Mouse (Mus musculus): ENCODE measurements at regions not wholly inside any gene's neighbourhood (a gene's known extent, or its start where the extent isn't known, plus 50 kb on each side); places are given as distances from the start of the nearest gene placed in this dataset.

GRCm38 (mm10) chr11:19611217-19611616, 313.0 kb upstream of the Spred2 start:
- DNase-seq (ENCODE audit: low read depth, low spot score): no peak
- Histone ChIP-seq H3K27me3 (ENCODE audit: control insufficient read depth, insufficient read depth, low read length, poor library complexity, severe bottlenecking) (no peaks in the 10 kb centered on the region), H3K36me3 (ENCODE audit: control insufficient read depth, insufficient read depth, low read length, poor library complexity, severe bottlenecking) (no peaks in the 10 kb centered on the region)

- no peaks in the 10 kb centered on the region for H3K36me3 ChIP-seq (ENCODE audit: control insufficient read depth, insufficient read depth, low read length, poor library complexity, severe bottlenecking)
- no peak for DNase-seq (ENCODE audit: low read depth, low spot score)
- H3K27me3 ChIP-seq (ENCODE audit: control insufficient read depth, insufficient read depth, low read length, poor library complexity, severe bottlenecking): no peaks in the 10 kb centered on the region
Measured at GRCm38 (mm10) chr11:19616520-19616919, 307.7 kb upstream of the Spred2 start.

GRCm38 (mm10) chr11:19619494-19619893, 304.7 kb upstream of the Spred2 start:
- Histone ChIP-seq H3K27me3 (ENCODE audit: control insufficient read depth, insufficient read depth, low read length, poor library complexity, severe bottlenecking) (no peaks in the 10 kb centered on the region), H3K36me3 (ENCODE audit: control insufficient read depth, insufficient read depth, low read length, poor library complexity, severe bottlenecking) (no peaks in the 10 kb centered on the region)
- DNase-seq (ENCODE audit: low read depth, low spot score): no peak

GRCm38 (mm10) chr11:19631055-19631695, 293.0 kb upstream of the Spred2 start:
- no peak for DNase-seq (ENCODE audit: low read depth, low spot score)
- Histone ChIP-seq H3K36me3 (ENCODE audit: control insufficient read depth, insufficient read depth, low read length, poor library complexity, severe bottlenecking) (no peaks in the 10 kb centered on the region), H3K27me3 (ENCODE audit: control insufficient read depth, insufficient read depth, low read length, poor library complexity, severe bottlenecking) (no peaks in the 10 kb centered on the region)

GRCm38 (mm10) chr11:19632477-19632876, 291.7 kb upstream of the Spred2 start:
- Histone ChIP-seq H3K36me3 (ENCODE audit: control insufficient read depth, insufficient read depth, low read length, poor library complexity, severe bottlenecking) (no peaks in the 10 kb centered on the region), H3K27me3 (ENCODE audit: control insufficient read depth, insufficient read depth, low read length, poor library complexity, severe bottlenecking) (no peaks in the 10 kb centered on the region)
- DNase-seq (ENCODE audit: low read depth, low spot score): no peak

- Histone ChIP-seq H3K36me3 (ENCODE audit: control insufficient read depth, insufficient read depth, low read length, poor library complexity, severe bottlenecking) (no peaks in the 10 kb centered on the region), H3K27me3 (ENCODE audit: control insufficient read depth, insufficient read depth, low read length, poor library complexity, severe bottlenecking) (no peaks in the 10 kb centered on the region)
- DNase-seq (ENCODE audit: low read depth, low spot score): no peak
Measured at GRCm38 (mm10) chr11:19633621-19634020, 290.6 kb upstream of the Spred2 start.

- Histone ChIP-seq H3K36me3 (ENCODE audit: control insufficient read depth, insufficient read depth, low read length, poor library complexity, severe bottlenecking) (no peaks in the 10 kb centered on the region), H3K27me3 (ENCODE audit: control insufficient read depth, insufficient read depth, low read length, poor library complexity, severe bottlenecking) (no peaks in the 10 kb centered on the region)
- DNase-seq (ENCODE audit: low read depth, low spot score): no peak
Measured at GRCm38 (mm10) chr11:19641153-19641552, 283.0 kb upstream of the Spred2 start.

GRCm38 (mm10) chr11:19644116-19644795, 279.9 kb upstream of the Spred2 start:
- no peaks in the 10 kb centered on the region for H3K27me3 ChIP-seq (ENCODE audit: control insufficient read depth, insufficient read depth, low read length, poor library complexity, severe bottlenecking)
- H3K36me3 ChIP-seq (ENCODE audit: control insufficient read depth, insufficient read depth, low read length, poor library complexity, severe bottlenecking): no peaks in the 10 kb centered on the region
- DNase-seq (ENCODE audit: low read depth, low spot score): no peak

- H3K27me3 ChIP-seq (ENCODE audit: control insufficient read depth, insufficient read depth, low read length, poor library complexity, severe bottlenecking): no peaks in the 10 kb centered on the region
- no peaks in the 10 kb centered on the region for H3K36me3 ChIP-seq (ENCODE audit: control insufficient read depth, insufficient read depth, low read length, poor library complexity, severe bottlenecking)
- no peak for DNase-seq (ENCODE audit: low read depth, low spot score)
Measured at GRCm38 (mm10) chr11:19645106-19645505, 279.1 kb upstream of the Spred2 start.

- Histone ChIP-seq H3K27me3 (ENCODE audit: control insufficient read depth, insufficient read depth, low read length, poor library complexity, severe bottlenecking) (no peaks in the 10 kb centered on the region), H3K36me3 (ENCODE audit: control insufficient read depth, insufficient read depth, low read length, poor library complexity, severe bottlenecking) (no peaks in the 10 kb centered on the region)
- DNase-seq (ENCODE audit: low read depth, low spot score): no peak
Measured at GRCm38 (mm10) chr11:19651522-19651921, 272.7 kb upstream of the Spred2 start.

GRCm38 (mm10) chr11:19651929-19652328, 272.2 kb upstream of the Spred2 start:
- Histone ChIP-seq H3K27me3 (ENCODE audit: control insufficient read depth, insufficient read depth, low read length, poor library complexity, severe bottlenecking) (no peaks in the 10 kb centered on the region), H3K36me3 (ENCODE audit: control insufficient read depth, insufficient read depth, low read length, poor library complexity, severe bottlenecking) (no peaks in the 10 kb centered on the region)
- no peak for DNase-seq (ENCODE audit: low read depth, low spot score)

- H3K27me3 ChIP-seq (ENCODE audit: control insufficient read depth, insufficient read depth, low read length, poor library complexity, severe bottlenecking): no peaks in the 10 kb centered on the region
- H3K36me3 ChIP-seq (ENCODE audit: control insufficient read depth, insufficient read depth, low read length, poor library complexity, severe bottlenecking): no peaks in the 10 kb centered on the region
- no peak for DNase-seq (ENCODE audit: low read depth, low spot score)
Measured at GRCm38 (mm10) chr11:19659511-19659910, 264.7 kb upstream of the Spred2 start.

GRCm38 (mm10) chr11:19666732-19667131, 257.4 kb upstream of the Spred2 start:
- Histone ChIP-seq H3K36me3 (ENCODE audit: control insufficient read depth, insufficient read depth, low read length, poor library complexity, severe bottlenecking) (no peaks in the 10 kb centered on the region), H3K27me3 (ENCODE audit: control insufficient read depth, insufficient read depth, low read length, poor library complexity, severe bottlenecking) (no peaks in the 10 kb centered on the region)
- DNase-seq (ENCODE audit: low read depth, low spot score): no peak

- Histone ChIP-seq H3K27me3 (ENCODE audit: control insufficient read depth, insufficient read depth, low read length, poor library complexity, severe bottlenecking) (no peaks in the 10 kb centered on the region), H3K36me3 (ENCODE audit: control insufficient read depth, insufficient read depth, low read length, poor library complexity, severe bottlenecking) (no peaks in the 10 kb centered on the region)
- DNase-seq (ENCODE audit: low read depth, low spot score): no peak
Measured at GRCm38 (mm10) chr11:19670853-19671530, 253.2 kb upstream of the Spred2 start.

- DNase-seq (ENCODE audit: low read depth, low spot score): no peak
- no peaks in the 10 kb centered on the region for H3K27me3 ChIP-seq (ENCODE audit: control insufficient read depth, insufficient read depth, low read length, poor library complexity, severe bottlenecking)
- no peaks in the 10 kb centered on the region for H3K36me3 ChIP-seq (ENCODE audit: control insufficient read depth, insufficient read depth, low read length, poor library complexity, severe bottlenecking)
Measured at GRCm38 (mm10) chr11:19673012-19673411, 251.2 kb upstream of the Spred2 start.

All from splenic B cell, adult 2 months (primary cell).